Mouse (Mus musculus) midbrain, postnatal 0 days (tissue): ENCODE results near the gene Ahctf1. TPM values are rescaled to one million over a fixed set of nuclear protein-coding genes. Genes with fewer than 3 reads are reported as not detected.

ENCODE experiments used
- ATAC-seq: fragments of 200-750 bp; cut with Nextera tagmentation; 2 replicates; pipeline ENCODE4 v1.8.0; 2017; ENCODE audit warnings: moderate number of reproducible peaks, mild to moderate bottlenecking, moderate TSS enrichment, moderate library complexity; ENCODE audit not compliant: low FRiP score
- DNase-seq: peaks from one replicate; pipeline ENCODE4 v3.0.0-alpha.2; 2015; ENCODE audit warnings: low spot score
- H3K27ac ChIP-seq: fragments of 300-500 bp; sonication (generic); 2 replicates; pipeline ENCODE4 v1.5.1; 2014; ENCODE audit warnings: low read depth, mild to moderate bottlenecking, low read length, mixed read lengths
- H3K27me3 ChIP-seq: fragments of 300-500 bp; sonication (generic); 2 replicates; pipeline ENCODE4 v1.6.1; 2014; ENCODE audit warnings: low read length, control low read depth, mixed read lengths; ENCODE audit not compliant: insufficient read depth
- H3K36me3 ChIP-seq: fragments of 300-500 bp; sonication (generic); 2 replicates; pipeline ENCODE4 v1.6.1; 2014; ENCODE audit warnings: low read length, control low read depth, mixed read lengths; ENCODE audit not compliant: insufficient read depth
- H3K4me1 ChIP-seq: fragments of 300-500 bp; sonication (generic); 2 replicates; pipeline ENCODE4 v1.6.1; 2014; ENCODE audit warnings: mild to moderate bottlenecking, control low read depth, antibody characterized with exemption, low read length, mixed read lengths; ENCODE audit not compliant: insufficient read depth
- H3K4me2 ChIP-seq: fragments of 300-500 bp; sonication (generic); 2 replicates; pipeline ENCODE4 v1.6.1; 2014; ENCODE audit warnings: low read depth, mild to moderate bottlenecking, low read length, mixed read lengths; ENCODE audit not compliant: poor library complexity, severe bottlenecking
- H3K4me3 ChIP-seq: fragments of 300-500 bp; sonication (generic); 2 replicates; pipeline ENCODE4 v1.5.1; 2014; ENCODE audit warnings: low read depth, mild to moderate bottlenecking, low read length, moderate library complexity
- H3K9ac ChIP-seq: fragments of 300-500 bp; sonication (generic); replicated peaks from 2 replicates; pipeline ENCODE4 v1.6.1; 2014; ENCODE audit warnings: mild to moderate bottlenecking, low read length, moderate library complexity, mixed read lengths; ENCODE audit not compliant: poor library complexity, severe bottlenecking
- H3K9me3 ChIP-seq: fragments of 300-500 bp; sonication (generic); 2 replicates; pipeline ENCODE4 v1.6.1; 2016; ENCODE audit warnings: low read length, control low read depth
- CTCF ChIP-seq: IDR thresholded peaks from 2 replicates; pipeline ENCODE4 v1.5.1; 2016; ENCODE audit warnings: antibody characterized with exemption, mild to moderate bottlenecking
- WGBS: fragments of 180-500 bp; shearing (Covaris S2); extraction: QIAGEN DNeasy Blood & Tissue Kit; methylation state at CpG from one replicate; pipeline ENCODE4 v1.1.7; 2014; 5-methylcytosine and 5-hydroxymethylcytosine counted together
- polyA plus RNA-seq: library from polyadenylated mRNA; unstranded; fragments of >200 nt; fragmentation: Nextera tagmentation; extraction: Ambion mirVana; gene quantifications from 2 replicates; pipeline ENCODE4 v1.2.1, GENCODE M21; 2015
- total RNA-seq: library from RNA; depleted of rRNA; stranded (reverse); fragments of >200 nt; gene quantifications from 2 replicates; pipeline ENCODE4 v1.2.3, GENCODE M21; 2014; rRNA removed

Ahctf1 gene
- total and polyA plus RNA-seq, 2 experiments from 2014 or later, result 9.3 to 20.7 TPM

GRCm38 (mm10) chr1:179705154-179705553 lies 98.3 kb downstream of the Ahctf1 start:
- H3K36me3 ChIP-seq, result no peaks in the 10 kb centered on the region
- H3K4me1 ChIP-seq, result no peaks in the 10 kb centered on the region
- DNase-seq (no peak), ATAC-seq (no peak)
- H3K27ac ChIP-seq, result no peak overlapping the region
- no peak for TF ChIP-seq CTCF
- H3K27me3 ChIP-seq, result no peaks in the 10 kb centered on the region
- H3K9ac ChIP-seq, result no peak overlapping the region
- WGBS, result 81% methylated on average over 6 of the region's 6 CpGs
- H3K9me3 ChIP-seq, result no peaks in the 10 kb centered on the region
- H3K4me3 ChIP-seq, result no peak overlapping the region
- H3K4me2 ChIP-seq, result no peak overlapping the region

- Histone ChIP-seq H3K9ac (no peak overlapping the region), H3K9me3 (no peaks in the 10 kb centered on the region), H3K27me3 (no peaks in the 10 kb centered on the region), H3K27ac (no peak overlapping the region), H3K4me2 (no peak overlapping the region), H3K4me3 (no peak overlapping the region), H3K36me3 (no peaks in the 10 kb centered on the region), H3K4me1 (no peaks in the 10 kb centered on the region)
- TF ChIP-seq CTCF, result no peak
- DNase-seq (no peak), ATAC-seq (no peak)
- 87% methylated on average over 3 of the region's 3 CpGs for WGBS
Measured at GRCm38 (mm10) chr1:179704150-179704549, 99.3 kb downstream of the Ahctf1 start.

Other genes starting within 250 kb of the Ahctf1 start
- 92.2 and 117 TPM in 2 replicates for gene Sccpdh, start 135.5 kb downstream of the Ahctf1 start, total RNA-seq
- 190 and 195 TPM in 2 replicates for gene Sccpdh, start 135.5 kb downstream of the Ahctf1 start, polyA plus RNA-seq
- gene Kif28, start 58.4 kb downstream of the Ahctf1 start, total RNA-seq, result 0.22 TPM in 1 of 2 replicates, not detected in the other
- gene Kif28, start 58.4 kb downstream of the Ahctf1 start, polyA plus RNA-seq, result not detected in 2 replicates
- not detected in 2 replicates for gene Gm10518, start 304 bp downstream of the Ahctf1 start, total RNA-seq
- gene Gm10518, start 304 bp downstream of the Ahctf1 start, polyA plus RNA-seq, result not detected in 2 replicates
- 108 and 128 TPM in 2 replicates for gene Cdc42bpa, start 156.8 kb upstream of the Ahctf1 start, total RNA-seq
- 25.7 and 29.3 TPM in 2 replicates for gene Cdc42bpa, start 156.8 kb upstream of the Ahctf1 start, polyA plus RNA-seq